Mouse (Mus musculus): ENCODE results near the gene Napepld.
"Not testable (repeated sequence)": the region's sequence is repeated elsewhere in the genome, so short reads cannot be mapped to it uniquely, and the experiment has no call there.

Napepld gene

DNA sequence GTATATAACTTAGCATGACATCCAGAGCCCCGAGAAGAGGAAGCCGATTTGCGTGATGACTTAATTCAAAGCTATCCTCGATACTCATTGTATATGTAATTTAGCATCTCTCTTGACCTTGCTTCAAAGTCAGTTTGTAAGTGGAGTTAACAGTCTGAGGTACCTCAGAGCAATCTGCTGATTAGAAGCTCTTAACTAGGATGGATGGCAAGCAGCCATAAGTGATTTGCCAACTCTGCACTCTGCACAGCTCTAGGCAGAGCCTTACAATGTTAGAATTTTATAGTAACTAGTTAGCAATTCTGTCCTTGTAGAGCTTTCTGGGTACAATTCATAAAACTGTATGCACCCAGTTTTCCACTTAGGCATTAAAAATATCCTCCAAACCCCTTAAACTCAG, 5.3 kb upstream of the Napepld start:
- no peak for DNase-seq (ENCODE audit: low spot score)

DNA sequence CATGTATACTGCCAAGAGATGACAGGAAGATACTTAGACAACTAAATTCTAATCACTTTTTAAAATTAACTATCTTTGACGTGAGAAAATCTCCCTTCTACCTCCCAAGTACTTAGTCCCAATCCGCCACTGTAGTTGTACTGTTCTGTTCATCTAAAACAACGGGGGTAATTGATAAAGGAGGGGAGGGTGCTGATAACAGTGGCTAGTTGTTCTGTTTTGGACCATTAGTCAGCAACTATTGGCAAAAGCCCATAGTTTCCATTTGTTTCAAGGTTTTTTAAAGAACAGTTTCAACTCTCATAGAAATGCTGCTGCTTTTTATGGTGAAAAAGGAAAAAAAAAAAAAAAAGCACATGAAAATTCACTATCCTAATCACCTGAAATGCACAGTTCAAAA, 2.5 kb upstream of the Napepld start:
- peak; percentile 52 for DNase-seq (ENCODE audit: low spot score)

DNA sequence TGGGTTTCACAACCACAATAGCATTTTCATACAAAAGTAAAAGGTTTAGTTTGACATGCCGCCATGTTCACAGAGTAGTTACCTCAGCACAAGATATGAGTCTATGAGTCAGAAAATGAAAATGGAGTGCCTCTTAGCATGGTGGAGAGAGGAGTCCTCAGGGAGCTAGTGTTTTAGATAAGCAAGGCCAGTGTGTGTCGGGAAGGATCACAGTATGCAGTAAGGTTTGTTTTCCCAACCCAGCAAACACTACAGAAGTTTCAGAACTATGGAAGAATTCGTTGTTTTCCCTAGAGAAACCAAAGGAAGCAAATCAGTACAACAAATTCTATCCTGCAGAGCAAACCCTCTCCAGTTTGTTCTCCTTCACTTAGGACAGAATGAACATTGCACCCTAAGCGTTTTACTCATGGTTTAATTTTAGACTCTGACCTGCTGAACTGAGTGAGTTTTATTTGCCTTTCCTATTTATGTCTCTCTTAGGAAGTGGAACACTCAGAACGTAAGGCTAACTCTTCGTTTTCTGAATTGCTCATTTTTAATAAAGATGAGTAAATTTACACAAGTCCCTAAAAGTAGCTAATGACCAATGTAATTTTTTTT, 1.8 kb upstream of the Napepld start:
- no peak for DNase-seq (ENCODE audit: low spot score)

DNA sequence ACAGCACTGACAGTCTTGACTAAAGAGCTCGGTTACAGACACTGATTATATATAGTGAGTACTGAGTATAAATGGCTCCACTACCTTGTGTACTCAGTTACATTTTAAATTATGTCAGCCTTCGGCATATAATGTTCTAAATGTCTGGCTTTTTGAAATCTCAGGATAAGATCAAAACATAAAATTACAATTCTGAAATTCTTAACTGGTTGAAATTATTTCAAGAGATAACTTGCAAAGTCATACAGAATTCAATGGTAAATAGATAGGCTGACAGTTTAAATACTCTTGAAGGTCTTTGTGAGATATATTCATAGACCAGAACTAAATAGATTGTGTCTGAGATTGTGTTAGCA, 791 bp upstream of the Napepld start:
- no peak for DNase-seq (ENCODE audit: low spot score)

DNA sequence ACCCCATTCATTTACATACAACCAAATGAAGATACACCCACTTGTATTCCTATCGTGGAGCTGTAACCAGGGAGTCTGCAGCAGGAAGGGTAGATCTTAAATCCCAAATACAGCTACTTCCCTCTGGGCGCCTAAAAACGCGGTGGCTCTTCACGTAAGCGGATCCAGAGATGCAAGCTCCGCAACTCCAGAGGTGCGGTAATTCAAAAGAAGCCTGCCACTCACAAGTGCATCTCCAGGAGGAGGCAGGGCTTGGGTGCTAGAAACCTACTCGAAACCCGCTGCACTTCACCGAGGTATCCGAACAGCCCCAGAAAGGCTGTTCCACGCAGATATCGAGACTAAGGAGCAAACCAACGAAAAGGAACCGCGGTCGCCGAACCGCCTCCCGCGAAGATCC, 262 bp downstream of the Napepld start:
- DNase-seq (ENCODE audit: low spot score), result no peak

DNA sequence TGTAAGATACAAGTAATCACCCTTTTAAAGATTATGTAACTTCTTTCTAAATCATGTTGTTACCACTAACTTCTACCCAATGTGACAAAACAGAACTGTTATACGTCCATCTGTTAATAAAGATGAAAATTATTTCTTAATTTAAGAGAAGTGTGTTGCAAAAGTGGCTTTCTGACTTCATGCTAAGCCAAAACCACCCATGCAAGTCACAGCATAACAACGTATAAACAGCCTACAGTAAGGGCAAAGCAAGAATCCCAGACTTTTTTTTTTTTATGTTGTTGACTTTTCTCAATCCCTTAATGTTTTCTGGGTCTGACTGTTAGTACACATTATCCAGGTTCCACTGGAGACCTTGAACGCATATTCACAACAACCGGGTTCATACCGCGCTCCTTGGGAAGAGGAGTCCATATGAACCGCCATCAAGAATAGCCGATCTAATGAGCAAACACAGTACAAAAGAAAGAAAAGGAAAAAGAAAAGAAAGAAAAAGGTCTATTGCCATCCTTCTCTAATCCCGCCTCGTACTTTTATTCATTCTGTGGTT, 849 bp downstream of the Napepld start:
- DNase-seq (ENCODE audit: low spot score), result no peak

DNA sequence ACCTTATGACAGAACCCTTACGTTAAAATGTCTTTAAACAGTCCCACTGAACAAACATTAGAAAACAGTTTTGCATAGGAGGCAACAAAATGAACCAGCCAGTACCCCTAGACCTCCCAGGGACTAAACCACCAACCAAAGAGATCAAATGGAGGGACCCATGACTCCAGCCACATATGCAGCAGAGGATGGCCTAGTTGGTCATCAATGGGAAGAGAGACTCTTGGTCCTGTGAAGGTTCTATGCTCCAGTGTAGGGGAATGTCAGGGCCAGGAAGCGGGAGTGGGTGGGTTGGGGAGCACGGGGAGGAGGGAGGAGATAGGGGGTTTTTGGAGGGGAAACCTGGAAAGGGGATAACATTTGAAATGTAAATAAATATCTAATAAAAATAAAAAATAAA, 1.6 kb downstream of the Napepld start:
- DNase-seq (ENCODE audit: low spot score), result not testable (repeated sequence)

DNA sequence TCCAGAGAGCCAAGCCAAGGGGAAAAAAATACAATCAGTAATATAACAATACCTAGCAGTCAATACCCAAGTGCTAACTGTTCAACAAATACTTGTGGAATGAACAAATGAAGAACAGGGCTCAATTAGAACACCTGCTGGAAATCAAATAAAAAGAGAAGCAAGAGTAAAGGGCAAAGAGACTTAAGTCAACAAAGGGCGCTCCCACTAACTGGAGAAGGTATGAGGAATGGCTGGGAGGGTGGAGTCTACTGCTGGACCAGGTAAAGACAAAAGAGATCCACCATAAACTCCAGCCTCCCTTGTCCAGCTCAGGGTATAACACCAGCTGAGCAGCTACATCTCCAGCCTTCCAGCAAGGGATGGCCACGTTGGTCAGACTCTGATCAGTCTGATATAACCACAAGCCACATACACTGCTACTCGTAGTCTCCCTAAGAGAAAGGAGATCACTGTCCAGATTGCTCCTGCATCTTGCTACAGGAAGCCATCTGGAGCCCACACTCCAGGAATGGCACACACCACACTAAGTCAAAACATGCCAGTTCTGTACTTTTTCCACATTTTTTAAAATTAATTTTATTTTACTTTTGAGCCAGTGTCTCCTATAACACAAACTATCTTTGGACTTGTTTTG, 6.2 kb downstream of the Napepld start:
- no peak for DNase-seq (ENCODE audit: low spot score)

DNA sequence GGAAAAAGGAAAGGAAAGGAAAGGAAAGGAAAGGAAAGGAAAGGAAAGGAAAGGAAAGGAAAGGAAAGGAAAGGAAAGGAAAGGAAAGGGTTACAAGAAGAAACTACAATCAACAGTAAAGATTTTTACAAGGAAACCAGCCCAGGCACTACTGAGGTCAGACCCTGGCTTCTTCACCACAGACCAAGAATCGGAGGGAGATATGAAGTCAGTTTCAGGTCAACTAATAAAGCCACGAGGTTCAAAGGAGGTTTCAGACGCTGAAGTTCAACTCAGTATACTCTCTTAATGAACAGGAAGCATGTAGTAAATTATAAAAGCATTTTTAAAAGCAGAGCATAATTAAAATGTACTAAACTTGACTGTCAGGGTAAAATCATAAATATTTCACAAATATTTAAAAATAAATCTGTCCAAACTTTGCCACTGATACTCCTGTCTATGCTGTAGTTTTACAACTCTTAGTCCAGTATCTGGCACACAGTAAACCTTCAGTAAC, 7.8 kb downstream of the Napepld start:
- no peak for DNase-seq (ENCODE audit: low spot score)

DNA sequence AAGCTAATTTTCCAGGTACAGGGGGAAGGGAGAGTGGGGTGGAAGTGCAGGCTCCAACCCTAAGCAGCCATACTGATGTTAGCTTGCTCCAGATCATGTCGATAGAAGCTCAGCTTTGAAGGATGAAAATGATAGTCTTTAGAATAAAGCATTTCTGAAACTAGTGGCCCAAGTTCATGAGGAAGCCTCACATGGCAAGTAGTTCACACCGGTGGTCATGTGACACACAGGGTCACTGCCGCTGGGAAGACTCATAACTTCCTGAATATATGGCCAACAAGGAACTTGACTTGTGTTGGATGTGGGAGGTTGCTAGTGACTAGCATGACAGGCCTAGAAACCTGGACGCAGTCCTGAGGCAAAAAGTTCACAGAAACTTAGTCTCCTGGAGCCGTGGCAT, 9.0 kb downstream of the Napepld start:
- DNase-seq (ENCODE audit: low spot score), result no peak

DNA sequence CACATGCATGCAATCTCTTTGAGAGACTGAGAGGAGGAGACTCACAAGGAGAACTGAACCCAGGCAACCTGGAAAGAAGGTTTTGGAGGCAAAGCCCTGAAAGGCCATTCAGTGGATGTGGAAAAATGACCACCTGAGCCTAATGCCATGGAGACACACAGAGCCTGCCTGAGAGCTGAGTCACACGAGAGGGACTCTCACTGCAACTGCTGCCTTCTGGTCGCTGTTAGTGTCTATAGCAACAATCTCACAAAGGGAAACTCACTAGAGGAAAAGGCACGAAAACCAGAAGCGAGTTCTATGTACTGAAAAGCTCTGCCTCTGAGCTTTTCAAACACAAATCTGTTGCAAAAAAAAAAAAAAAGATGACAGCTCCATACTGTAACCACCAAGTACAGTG, 14.2 kb downstream of the Napepld start:
- DNase-seq (ENCODE audit: low spot score), result no peak

DNA sequence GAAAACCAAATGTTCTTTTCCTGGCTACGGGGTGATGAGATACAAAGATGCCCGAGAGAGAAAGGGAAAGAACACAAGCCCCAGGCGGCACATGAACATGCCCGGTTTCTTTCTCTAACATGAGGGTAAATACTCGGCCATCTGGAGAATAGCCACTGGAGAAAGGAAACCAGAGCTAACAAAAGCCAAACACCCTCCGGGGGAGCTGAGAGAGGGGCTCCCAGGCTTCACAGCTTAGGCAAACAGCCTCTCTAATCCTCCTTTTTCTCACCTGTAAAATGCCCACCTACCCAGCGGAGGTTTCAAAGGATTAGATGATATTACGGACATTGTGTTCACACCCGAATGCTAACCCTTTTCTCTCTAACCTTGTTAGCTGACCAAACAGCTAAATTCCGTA, 16.2 kb downstream of the Napepld start:
- no peak for DNase-seq (ENCODE audit: low spot score)

DNA sequence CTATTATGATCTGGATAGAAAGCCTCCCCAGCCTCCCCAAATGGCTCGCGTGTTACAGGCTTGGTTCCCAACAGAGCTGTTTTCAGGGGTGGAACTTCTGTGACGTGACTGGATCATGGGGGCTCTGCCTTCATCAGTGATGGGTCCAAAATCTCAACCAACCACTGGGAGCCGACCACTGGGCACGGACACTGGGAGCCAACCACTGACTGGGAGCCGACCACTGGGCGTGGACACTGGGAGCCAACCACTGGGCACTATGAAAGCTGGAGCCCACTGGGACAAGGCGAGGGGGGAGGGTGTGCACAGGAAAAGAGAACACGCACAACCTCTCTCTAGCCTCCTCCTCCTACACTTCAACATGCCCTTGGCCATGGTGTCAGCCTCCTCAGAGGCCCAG, 17.4 kb downstream of the Napepld start:
- DNase-seq (ENCODE audit: low spot score), result no peak

DNA sequence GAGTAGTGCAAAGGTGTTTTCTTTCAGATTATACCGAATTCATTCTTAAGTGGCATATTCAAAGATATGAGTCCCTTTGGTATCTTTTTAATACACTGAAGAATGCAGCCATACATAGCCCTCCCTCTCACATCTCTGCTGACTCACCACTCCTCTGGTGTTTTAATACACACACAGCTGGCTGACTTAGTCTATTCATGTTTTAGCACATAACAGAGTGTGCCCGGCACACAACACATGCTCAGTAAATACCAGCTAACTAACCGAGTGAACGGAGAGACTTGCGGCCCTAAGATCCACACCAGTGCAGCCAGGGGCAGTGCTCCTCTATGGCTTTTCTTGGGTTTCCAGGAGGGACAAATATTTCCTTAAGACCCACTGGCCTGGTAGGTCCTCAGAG, 20.3 kb downstream of the Napepld start:
- DNase-seq (ENCODE audit: low spot score), result no peak

DNA sequence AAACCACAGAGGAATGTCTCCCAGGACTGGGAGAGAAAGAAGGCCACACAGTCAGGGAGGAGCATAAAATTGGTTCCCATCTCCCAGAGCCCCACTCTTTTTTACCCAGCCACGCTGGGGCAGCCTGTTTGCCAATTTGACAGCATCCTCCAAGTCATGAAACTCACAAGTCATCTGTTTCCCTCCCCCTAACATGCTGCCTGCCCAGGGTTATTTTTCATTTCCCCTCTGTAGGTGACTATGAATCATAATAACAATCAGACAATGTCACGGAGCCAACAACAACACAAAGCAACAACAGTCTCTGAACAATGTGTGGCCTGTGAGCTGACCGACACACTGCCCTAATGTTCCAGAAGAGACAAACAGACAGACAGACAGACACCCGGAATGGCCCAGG, 21.2 kb downstream of the Napepld start:
- DNase-seq (ENCODE audit: low spot score), result no peak

DNA sequence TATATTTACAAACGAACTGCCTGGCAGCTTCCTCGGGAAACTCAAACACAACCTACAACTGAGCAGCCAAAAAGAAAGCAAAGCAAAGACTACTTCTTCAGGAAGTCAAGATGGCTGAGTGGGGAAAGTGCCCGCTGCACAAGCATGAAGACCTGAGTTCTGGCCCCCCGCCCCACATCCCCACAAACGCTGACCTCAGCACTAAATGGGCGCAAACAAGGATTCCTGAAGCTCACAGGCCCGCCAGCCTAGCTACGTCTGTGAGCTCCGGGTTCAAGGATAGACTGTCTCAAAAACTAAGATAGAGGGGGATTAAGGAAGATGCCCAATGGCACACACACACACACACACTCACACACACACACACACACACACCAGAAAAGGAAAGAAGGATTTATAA, 22.8 kb downstream of the Napepld start:
- DNase-seq (ENCODE audit: low spot score), result no peak

DNA sequence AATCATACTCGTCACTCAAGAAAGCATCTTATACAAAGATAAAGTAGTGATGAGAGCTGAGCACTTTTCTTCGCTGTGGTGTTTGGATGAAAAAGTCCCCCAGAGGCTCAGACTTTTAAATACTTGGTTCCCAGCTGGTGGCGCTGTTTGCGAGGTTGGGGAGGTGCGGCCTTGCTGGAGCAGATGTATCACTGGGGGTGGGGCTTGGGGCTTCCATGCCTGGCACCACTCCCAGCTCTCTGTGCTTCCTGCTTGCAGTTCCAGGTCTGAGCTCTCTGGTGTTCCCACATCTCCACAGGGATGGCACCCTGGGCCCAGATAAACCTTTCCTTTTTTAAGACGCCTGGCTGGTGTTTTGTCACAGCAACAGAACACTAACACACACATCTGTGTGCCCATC, 23.3 kb downstream of the Napepld start:
- DNase-seq (ENCODE audit: low spot score), result no peak

DNA sequence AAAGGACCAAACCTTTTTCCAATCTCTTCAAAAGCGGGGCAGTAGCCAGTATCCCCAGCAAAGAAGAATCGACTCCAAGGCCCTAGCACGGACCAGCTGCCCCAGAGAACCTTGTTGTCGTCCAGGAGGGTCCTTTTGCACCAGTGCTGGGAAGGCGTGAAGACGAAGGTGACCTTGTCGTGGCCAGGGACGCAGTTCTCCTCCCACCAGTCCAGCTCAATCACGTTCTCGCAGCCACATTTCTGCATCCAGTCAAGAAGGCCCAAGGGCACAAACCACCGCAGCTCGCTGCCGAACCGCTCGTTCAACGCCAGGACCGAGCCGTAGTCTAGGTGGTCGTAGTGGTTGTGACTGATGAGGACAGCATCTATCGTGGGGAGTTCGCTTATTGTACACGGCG, 25.7 kb downstream of the Napepld start:
- DNase-seq (ENCODE audit: low spot score), result no peak

DNA sequence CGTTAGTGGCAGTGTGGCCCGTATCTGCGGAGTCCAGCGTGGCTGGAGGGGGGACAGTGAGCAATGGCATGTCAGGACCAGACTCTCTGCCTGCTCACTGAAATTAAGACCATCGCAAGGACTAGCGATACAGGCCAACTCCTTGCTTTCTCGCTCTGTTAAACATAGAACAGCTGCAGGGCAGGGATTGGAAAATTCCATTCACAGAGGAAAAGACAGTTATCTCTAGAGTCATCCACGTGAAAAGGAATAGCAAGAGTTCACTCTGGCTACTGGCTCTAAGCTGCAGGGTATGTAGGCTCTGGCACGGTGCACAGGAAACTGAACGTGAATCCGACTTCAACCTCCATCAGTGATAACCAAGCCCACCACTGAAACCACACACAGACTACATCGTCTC, 26.2 kb downstream of the Napepld start:
- no peak for DNase-seq (ENCODE audit: low spot score)

DNA sequence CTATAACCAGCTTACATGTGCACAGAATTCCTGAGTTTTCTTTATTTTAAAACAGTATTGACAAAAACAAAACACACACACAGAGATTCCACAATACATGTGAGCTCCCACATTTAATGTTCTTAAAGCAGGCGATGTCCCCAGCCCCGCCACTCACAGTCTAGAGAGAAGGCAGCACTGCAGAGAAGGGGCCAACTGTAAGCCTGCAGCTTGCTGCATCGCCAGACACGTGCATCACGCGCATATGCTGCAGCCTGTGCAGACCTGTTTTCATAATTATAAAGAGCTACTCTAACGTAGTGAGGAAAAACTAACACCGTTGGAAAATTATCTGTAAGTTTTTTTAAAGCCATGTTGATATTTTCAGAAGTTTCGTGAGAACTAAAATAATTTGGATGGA, 27.5 kb downstream of the Napepld start:
- no peak for DNase-seq (ENCODE audit: low spot score)

DNA sequence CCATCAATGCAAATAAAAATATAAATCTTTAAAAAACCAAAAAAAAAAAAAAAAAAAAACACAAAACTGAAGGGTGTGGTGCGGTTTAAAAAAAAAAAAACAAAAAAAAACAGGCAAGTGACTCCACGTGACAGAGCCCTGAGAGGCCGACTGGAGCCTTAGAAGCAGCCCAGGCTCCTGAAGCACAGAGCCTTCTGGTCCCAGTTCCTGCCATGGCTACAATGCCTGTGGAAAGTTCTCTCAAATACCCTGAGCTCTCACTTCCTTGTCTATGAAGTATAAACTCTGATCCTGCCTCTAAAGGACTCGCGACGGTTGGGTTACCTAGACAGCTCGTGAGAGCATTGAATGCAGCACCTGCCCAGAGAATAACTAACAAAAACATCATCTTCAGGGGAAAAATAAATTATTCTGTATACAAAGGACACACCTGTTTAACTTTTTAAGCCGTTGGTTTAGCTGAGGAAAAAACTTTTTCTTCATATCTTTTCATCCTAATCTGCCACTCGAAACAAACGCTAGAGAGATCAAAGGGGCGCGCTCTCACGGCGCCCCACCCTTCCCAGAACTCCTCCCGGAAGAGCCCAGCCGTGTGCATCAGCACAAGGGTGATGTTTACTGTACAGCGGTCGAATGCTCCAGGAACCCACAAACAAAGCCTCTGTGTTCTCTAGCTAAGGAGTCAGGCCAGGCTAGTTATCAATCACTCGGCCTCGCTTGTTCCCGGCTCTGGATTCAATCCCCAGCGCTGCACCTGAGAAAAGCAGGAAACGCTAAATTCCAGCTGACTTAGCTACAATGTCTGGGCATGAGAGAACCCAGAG, 28.2 kb downstream of the Napepld start:
- no peak for DNase-seq (ENCODE audit: low spot score)

DNA sequence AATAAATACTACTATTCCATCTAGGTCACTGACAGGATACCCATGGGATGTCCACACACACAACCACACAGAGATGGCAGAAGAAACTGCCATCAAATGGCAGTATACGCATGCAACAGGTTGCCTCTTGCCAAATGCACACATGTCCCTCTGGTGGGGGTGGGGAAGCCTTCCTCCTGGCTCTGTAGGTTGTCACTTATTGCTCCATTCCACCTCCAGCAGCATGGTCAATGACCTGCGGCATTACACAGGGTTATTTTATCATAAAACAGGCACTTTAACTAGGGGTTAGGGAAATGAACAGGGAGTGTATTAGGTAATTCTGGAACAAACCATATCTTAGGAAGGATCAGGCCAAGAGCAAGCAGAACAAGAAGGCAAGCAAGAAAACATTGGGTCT, 31.9 kb downstream of the Napepld start:
- DNase-seq (ENCODE audit: low spot score), result no peak
